Mouse (Mus musculus) lung, adult 2 months (tissue): Measurements from ENCODE around the gene Clec16a.

Source experiments
- CTCF ChIP-seq: fragments of 200-500 bp; IDR thresholded peaks from 2 replicates; pipeline ENCODE4 v1.5.1; 2011; ENCODE audit warnings: mild to moderate bottlenecking, low read length, control low read depth; ENCODE audit not compliant: insufficient read depth
- POLR2A ChIP-seq: fragments of 200-500 bp; IDR thresholded peaks from 2 replicates; pipeline ENCODE4 v1.6.1; 2011; ENCODE audit warnings: low read depth, mild to moderate bottlenecking, control low read depth, low read length, borderline replicate concordance; ENCODE audit errors: extremely low read depth

- TF ChIP-seq CTCF (no peak), POLR2A (no peak)
Measured at GRCm38 (mm10) chr16:10700160-10700559, 155.0 kb downstream of the Clec16a start.
